Mouse (Mus musculus) kidney, postnatal 36 days (tissue): ENCODE results near the gene Arhgef26.

Source experiments
- DNase-seq, 2 experiments: peaks; one replicate each; pipeline ENCODE4 v3.0.0; 2021 to 2022; ENCODE audit warnings: mixed read lengths in 2 of 2

Arhgef26 gene

GRCm38 (mm10) chr3:62392636-62393035 is 54.5 kb downstream of the Arhgef26 start:
- no peak for DNase-seq

GRCm38 (mm10) chr3:62394284-62394683 is 56.1 kb downstream of the Arhgef26 start:
- no peak for DNase-seq

- DNase-seq, result no peak
Observed at GRCm38 (mm10) chr3:62395368-62395767, 57.2 kb downstream of the Arhgef26 start.

GRCm38 (mm10) chr3:62396109-62396508 is 58.0 kb downstream of the Arhgef26 start:
- peak; percentile 10 to 13 for DNase-seq

GRCm38 (mm10) chr3:62398094-62398493 is 60.0 kb downstream of the Arhgef26 start:
- no peak for DNase-seq

GRCm38 (mm10) chr3:62399826-62400746 is 61.9 kb downstream of the Arhgef26 start:
- DNase-seq, result no peak

- no peak for DNase-seq
Observed at GRCm38 (mm10) chr3:62402466-62402865, 64.3 kb downstream of the Arhgef26 start.

- peak in 1 of 2 experiments; percentile 5 for DNase-seq
Observed at GRCm38 (mm10) chr3:62404477-62405246, 66.5 kb downstream of the Arhgef26 start.

GRCm38 (mm10) chr3:62409555-62410182 is 71.5 kb downstream of the Arhgef26 start:
- DNase-seq, result no peak

GRCm38 (mm10) chr3:62410491-62410890 is 72.3 kb downstream of the Arhgef26 start:
- no peak for DNase-seq

- peak in 1 of 2 experiments; percentile 13 for DNase-seq
Observed at GRCm38 (mm10) chr3:62412704-62413103, 74.6 kb downstream of the Arhgef26 start.

- no peak for DNase-seq
Observed at GRCm38 (mm10) chr3:62414926-62415325, 76.8 kb downstream of the Arhgef26 start.

GRCm38 (mm10) chr3:62417458-62417857 is 79.3 kb downstream of the Arhgef26 start:
- no peak for DNase-seq

- no peak for DNase-seq
Observed at GRCm38 (mm10) chr3:62418387-62419138, 80.4 kb downstream of the Arhgef26 start.

GRCm38 (mm10) chr3:62433675-62434074 is 95.5 kb downstream of the Arhgef26 start:
- DNase-seq, result no peak

- DNase-seq, result no peak
Observed at GRCm38 (mm10) chr3:62435923-62436322, 97.8 kb downstream of the Arhgef26 start.

- DNase-seq, result no peak
Observed at GRCm38 (mm10) chr3:62440431-62440969, 102.4 kb downstream of the Arhgef26 start.

GRCm38 (mm10) chr3:62443582-62444194 is 105.5 kb downstream of the Arhgef26 start:
- no peak for DNase-seq

- DNase-seq, result no peak
Observed at GRCm38 (mm10) chr3:62446271-62446670, 108.1 kb downstream of the Arhgef26 start.

- peak; percentile 34 to 61 for DNase-seq
Observed at GRCm38 (mm10) chr3:62447151-62447550, 109.0 kb downstream of the Arhgef26 start.

GRCm38 (mm10) chr3:62449871-62450496 is 111.8 kb downstream of the Arhgef26 start:
- DNase-seq, result no peak
